Comparison of ENCODE assay signal across 29 mouse cellular contexts in genomic region chr13:24933199-24933598, GRCm38 (mm10). TPM values are rescaled to one million over a fixed set of nuclear protein-coding genes. Genes with fewer than 3 reads are reported as not detected.
DNase-seq lines count a peak whose midpoint lies in the region; ATAC-seq and TF ChIP-seq lines count a peak whose summit lies in the region.
"Had no signal": no experiment of that assay in that cellular context is flagged by ENCODE, and none has a peak within 500 bp of the region (broad histone marks: within the 10 kb centered on the region; RNA-seq: fewer than 3 reads in every experiment).

No protein-coding gene starts in this region.

- H3K9me3 ChIP-seq in liver, embryonic 14.5 days (ENCODE audit: control insufficient read depth, low read length) = no peaks in the 10 kb centered on the region
- H3K9me3 ChIP-seq: embryonic facial prominence, embryonic 12.5 days; heart, embryonic 12.5 days; limb, embryonic 15.5 days had no signal

- H3K4me3 ChIP-seq in liver, embryonic 14.5 days (ENCODE audit: insufficient read depth in 1 of 2, low read depth in 2 of 2, low read length in 2 of 2) = no peak overlapping the region
- H3K4me3 ChIP-seq: embryonic facial prominence, embryonic 12.5 days; heart, embryonic 12.5 days; layer of hippocampus, adult 2 months; left cerebral cortex, adult 2 months; limb, embryonic 15.5 days had no signal

- ATAC-seq in liver, embryonic 14.5 days (ENCODE audit: insufficient read depth) = peak; percentile 61; the same call in 1 of the 2 replicates
- ATAC-seq: forebrain, embryonic 14.5 days; hindbrain, embryonic 16.5 days had no signal

- H3K27me3 ChIP-seq in liver, embryonic 14.5 days (ENCODE audit: control insufficient read depth, insufficient read depth, low read length) = peaks cover 24% of the 10 kb centered on the region
- H3K27me3 ChIP-seq: embryonic facial prominence, embryonic 12.5 days; heart, embryonic 12.5 days; limb, embryonic 15.5 days had no signal

- 23% methylated on average over 7 of the region's 7 CpGs for WGBS in liver, embryonic 14.5 days (ENCODE audit: insufficient replicate concordance)

- peaks cover 0 to 3% of the 10 kb centered on the region in 2 experiments; a peak in 1 of 4 replicates for H3K4me1 ChIP-seq in liver, embryonic 14.5 days (replicated peaks; ENCODE audit: control insufficient read depth in 2 of 2, insufficient read depth in 2 of 2, low read length in 1 of 2)
- H3K4me1 ChIP-seq: embryonic facial prominence, embryonic 12.5 days had no signal

- H3K4me2 ChIP-seq in liver, embryonic 14.5 days (ENCODE audit: low read depth) = no peak overlapping the region
- H3K4me2 ChIP-seq: embryonic facial prominence, embryonic 12.5 days; heart, embryonic 12.5 days; limb, embryonic 15.5 days; lung, embryonic 14.5 days had no signal

- DNase-seq in ovary, adult 18-20 months (ENCODE audit: low spot score) = peak; percentile 48
- no peak for DNase-seq in ovary, postnatal 14 days (ENCODE audit: low spot score)
- DNase-seq in brain, adult 2 months (ENCODE audit: low read depth, low spot score) = peak; percentile 23
- DNase-seq in liver, embryonic 14.5 days (ENCODE audit: low read depth in 3 of 3, low spot score in 3 of 3) = no peak
- DNase-seq in heart, postnatal 14 days = no peak
- no peak for DNase-seq in adrenal gland, adult 2 months
- DNase-seq in thymus, postnatal 14 days = no peak
- DNase-seq: adrenal gland, postnatal 36 days; cerebellum, adult 8-10 months; cerebellum, postnatal 36 days; embryo, embryonic 11 days; gastrocnemius, postnatal 14 days; heart, adult 18-20 months; kidney, adult 18-20 months; kidney, postnatal 36 days; lung, embryonic 14.5 days; lung, postnatal 14 days; midbrain, embryonic 14.5 days; right cerebral cortex, adult 18-20 months; spleen, adult 18-20 months; thymus, postnatal 25 days had no signal

- no peak overlapping the region for H3K9ac ChIP-seq in liver, embryonic 14.5 days (replicated peaks)
- H3K9ac ChIP-seq: embryonic facial prominence, embryonic 12.5 days; heart, embryonic 12.5 days; limb, embryonic 15.5 days; lung, embryonic 14.5 days had no signal

- TF ChIP-seq EP300 in liver, embryonic 14.5 days (IDR thresholded peaks at IDR 0.05; ENCODE audit: low read depth) = peak; percentile 10; the same call in 1 of the 2 replicates

- H3K36me3 ChIP-seq in liver, embryonic 14.5 days (replicated peaks; ENCODE audit: control insufficient read depth, insufficient read depth, low read depth) = no peaks in the 10 kb centered on the region
- H3K36me3 ChIP-seq: embryonic facial prominence, embryonic 12.5 days; heart, embryonic 12.5 days; limb, embryonic 15.5 days had no signal

- TF ChIP-seq CTCF in liver, embryonic 14.5 days (IDR thresholded peaks at IDR 0.05; ENCODE audit: low read depth) = no peak

- H3K27ac ChIP-seq in liver, embryonic 14.5 days = no peak overlapping the region
- H3K27ac ChIP-seq: embryonic facial prominence, embryonic 12.5 days; layer of hippocampus, adult 2 months; left cerebral cortex, adult 2 months; limb, embryonic 15.5 days had no signal

- intact Hi-C loops in heart, postnatal 14 days (cut with DNase I) = no loop called here

RNA-seq across cellular contexts. Expression of gene Aldh5a1, which starts 4.3 kb away (rescaled TPM):
- polyA plus RNA-seq in liver, embryonic 14.5 days (2012; rRNA removed) = 2.2 and 3.1 TPM in 2 replicates
- polyA plus RNA-seq in liver, embryonic 14.5 days (2014; fragmentation: Nextera tagmentation; extraction: Ambion mirVana) = 2.1 and 2.7 TPM in 2 replicates
- 10 to 100 TPM; 18.2 to 20.5 TPM for total RNA-seq in heart, postnatal 14 days (2021)
- total RNA-seq in adrenal gland, adult 2 months (2021) = 10 to 100 TPM; 16.2 to 17.7 TPM
- polyA plus RNA-seq in adrenal gland, adult 2 months (2012; rRNA removed) = 18.5 and 21.4 TPM in 2 replicates
- total RNA-seq: monocyte, adult 5-6 weeks had no signal

RNA-seq across cellular contexts. Expression of gene Gpld1, which starts 9.8 kb away (rescaled TPM):
- polyA plus RNA-seq in liver, embryonic 14.5 days (2012; rRNA removed) = 2.3 and 3.1 TPM in 2 replicates
- polyA plus RNA-seq in liver, embryonic 14.5 days (2014; fragmentation: Nextera tagmentation; extraction: Ambion mirVana) = 5.8 and 5.9 TPM in 2 replicates
- 1 to 10 TPM; 1.2 to 1.5 TPM for total RNA-seq in heart, postnatal 14 days (2021)
- total RNA-seq in adrenal gland, adult 2 months (2021) = 1 to 10 TPM; 2.9 to 5.4 TPM
- 1.6 and 1.9 TPM in 2 replicates for polyA plus RNA-seq in adrenal gland, adult 2 months (2012; rRNA removed)

Comparison
In these comparisons a context has a peak if more than half of its experiments do, and no peak if none do; other contexts are left out.
1. DNase-seq: peak in ovary, adult 18-20 months (single experiment) and brain, adult 2 months (single experiment); none in ovary, postnatal 14 days (single experiment), liver, embryonic 14.5 days (0 of 3), heart, postnatal 14 days (0 of 2), adrenal gland, adult 2 months (single experiment) and thymus, postnatal 14 days (single experiment).